Mouse (Mus musculus) stomach, adult 2 months (tissue): ENCODE results near the gene Plcl1. TPM values are rescaled to one million over a fixed set of nuclear protein-coding genes. Genes with fewer than 3 reads are reported as not detected.

Experiments
- polyA plus RNA-seq: library from polyadenylated mRNA; depleted of rRNA; stranded (reverse); fragments of >200 nt; gene quantifications from 2 replicates; pipeline ENCODE4 v1.2.3, GENCODE M21; 2012; rRNA removed

The Plcl1 gene
- 0.57 and 1.2 TPM in 2 replicates for polyA plus RNA-seq

DNA sequence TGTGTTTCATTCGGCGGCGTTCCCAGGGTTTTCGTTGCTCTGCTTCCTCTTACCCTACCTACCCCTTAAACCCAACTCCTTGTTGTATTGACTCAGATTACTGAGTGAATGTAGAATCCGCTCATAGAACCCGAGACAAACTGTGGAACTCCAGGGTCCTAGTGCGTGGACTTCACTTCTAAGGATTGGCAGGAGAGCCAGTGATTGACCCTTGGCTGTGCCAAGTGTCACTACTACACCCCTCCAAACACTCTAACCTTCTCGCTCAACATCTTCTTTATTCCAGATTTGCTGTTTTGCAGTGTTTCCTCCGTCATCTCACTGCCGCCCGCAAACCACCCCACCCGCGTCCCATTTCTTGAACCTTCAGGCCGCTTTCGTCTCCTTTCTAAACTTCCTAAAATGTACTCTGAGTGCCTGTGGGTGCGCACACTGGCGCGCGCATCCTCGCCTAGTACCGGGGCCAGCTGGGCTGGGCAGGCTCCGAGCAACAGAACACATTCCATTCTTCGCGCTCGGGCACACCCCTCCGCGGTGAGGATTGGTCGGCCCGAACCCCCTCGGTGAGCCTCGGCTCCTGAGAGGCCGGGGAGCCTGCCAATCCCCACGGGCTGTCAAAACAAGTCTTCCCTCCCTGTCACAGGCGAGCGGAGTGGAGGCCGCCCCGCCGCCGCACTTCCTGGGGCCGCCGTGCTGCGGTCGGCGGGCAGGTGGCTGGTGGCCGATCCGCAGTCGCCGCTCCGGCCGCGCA lies at the start of gene Plcl1:
TSS of gene Plcl1 (plus strand) at position 650 of the 751 bp plus-strand sequence.

DNA sequence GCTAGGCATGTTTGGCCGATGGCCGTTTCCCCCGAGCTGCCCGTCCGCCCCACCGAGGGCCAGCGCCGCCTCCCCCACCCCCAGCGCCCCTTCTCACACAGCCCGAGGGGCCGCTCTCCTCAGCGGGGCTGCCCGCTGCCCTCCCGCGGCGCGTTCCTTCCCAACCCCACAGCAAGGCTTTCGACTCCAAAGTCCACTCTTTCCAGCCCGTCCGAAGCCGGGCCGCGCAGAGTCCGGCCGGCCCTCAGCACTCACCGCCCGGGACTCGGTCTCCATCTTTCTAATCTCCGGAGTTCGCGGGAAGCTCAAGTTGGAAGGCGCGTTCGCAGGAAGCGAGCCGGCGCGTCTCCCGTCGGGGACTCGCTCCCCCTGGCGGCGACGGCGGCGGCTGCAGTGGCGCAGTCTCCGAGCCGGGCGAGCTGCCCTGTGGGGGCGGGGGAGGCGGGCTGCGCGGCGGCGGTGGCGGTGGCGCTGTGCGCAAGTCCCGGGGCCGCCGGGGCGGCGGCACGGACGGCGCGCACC lies 42.6 kb upstream of the Plcl1 start, which contains the start of gene Boll:
TSS of gene Boll (minus strand) at position 426 of the 522 bp plus-strand sequence.

Other genes with a start within 250 kb of the Plcl1 start
- 0.26 and 0.58 TPM in 2 replicates for gene Rftn2, start 179.1 kb upstream of the Plcl1 start, polyA plus RNA-seq
- gene Mars2, start 168.7 kb upstream of the Plcl1 start, polyA plus RNA-seq = 0.91 and 1.3 TPM in 2 replicates
- gene Boll, start 42.5 kb upstream of the Plcl1 start, polyA plus RNA-seq = not detected in 2 replicates